15 mouse cellular contexts compared by ENCODE assay signal in the genomic region with DNA sequence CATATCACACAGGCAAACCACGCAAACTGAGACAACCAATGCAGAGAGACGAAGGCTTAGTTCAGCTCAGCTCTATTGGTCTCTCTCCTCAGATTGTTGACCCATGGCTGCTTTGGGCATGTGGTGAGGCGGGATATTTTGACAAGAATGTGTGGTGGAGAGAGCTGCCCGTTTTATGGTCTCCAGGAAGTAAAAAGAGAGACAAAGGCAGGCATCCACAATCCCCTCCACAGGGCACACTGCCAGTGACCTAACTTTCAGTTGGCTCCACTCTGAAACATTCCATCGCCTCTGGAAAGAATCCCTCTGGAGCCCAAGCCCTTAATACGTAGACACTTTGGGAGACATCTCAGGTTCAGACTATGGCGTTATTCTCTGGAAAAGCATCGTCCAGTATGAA. TPM values are rescaled to one million over a fixed set of nuclear protein-coding genes. Genes with fewer than 3 reads are reported as not detected.
A peak's percentile ranks its signal among the peaks of the same experiment; 100 is the strongest.
DNase-seq lines count a peak whose midpoint lies in the region; ATAC-seq lines count a peak whose summit lies in the region.
"Had no signal": no experiment of that assay in that cellular context is flagged by ENCODE, and none has a peak within 500 bp of the region (broad histone marks: within the 10 kb centered on the region; RNA-seq: fewer than 3 reads in every experiment).

No protein-coding gene starts in this region.

- no peaks in the 10 kb centered on the region for H3K9me3 ChIP-seq in embryonic facial prominence, embryonic 14.5 days (ENCODE audit: control insufficient read depth, low read length)
- H3K9me3 ChIP-seq in embryonic facial prominence, embryonic 10.5 days = no peaks in the 10 kb centered on the region
- H3K9me3 ChIP-seq in intestine, embryonic 16.5 days (ENCODE audit: control insufficient read depth, low read length) = no peaks in the 10 kb centered on the region
- no peaks in the 10 kb centered on the region for H3K9me3 ChIP-seq in intestine, embryonic 15.5 days
- H3K9me3 ChIP-seq: embryonic facial prominence, embryonic 15.5 days; liver, embryonic 15.5 days had no signal

- no peak overlapping the region for H3K4me2 ChIP-seq in embryonic facial prominence, embryonic 14.5 days (ENCODE audit: low read depth, low read length)
- no peak overlapping the region for H3K4me2 ChIP-seq in intestine, embryonic 16.5 days (ENCODE audit: low read depth, low read length)
- H3K4me2 ChIP-seq in intestine, embryonic 15.5 days (replicated peaks) = no peak overlapping the region
- H3K4me2 ChIP-seq: embryonic facial prominence, embryonic 15.5 days; liver, embryonic 15.5 days had no signal

- H3K27ac ChIP-seq in embryonic facial prominence, embryonic 14.5 days (replicated peaks; ENCODE audit: low read depth, low read length) = no peak overlapping the region
- H3K27ac ChIP-seq in embryonic facial prominence, embryonic 10.5 days (replicated peaks) = no peak overlapping the region
- no peak overlapping the region for H3K27ac ChIP-seq in intestine, embryonic 16.5 days (ENCODE audit: low read length)
- H3K27ac ChIP-seq in intestine, embryonic 15.5 days = no peak overlapping the region
- H3K27ac ChIP-seq: embryonic facial prominence, embryonic 15.5 days; liver, embryonic 15.5 days had no signal

- no peaks in the 10 kb centered on the region for H3K36me3 ChIP-seq in embryonic facial prominence, embryonic 14.5 days (ENCODE audit: control insufficient read depth, insufficient read depth, low read length)
- H3K36me3 ChIP-seq in embryonic facial prominence, embryonic 10.5 days (replicated peaks) = no peaks in the 10 kb centered on the region
- H3K36me3 ChIP-seq in intestine, embryonic 16.5 days (ENCODE audit: control insufficient read depth, insufficient read depth, low read length) = no peaks in the 10 kb centered on the region
- H3K36me3 ChIP-seq in intestine, embryonic 15.5 days = no peaks in the 10 kb centered on the region
- H3K36me3 ChIP-seq: embryonic facial prominence, embryonic 15.5 days; liver, embryonic 15.5 days had no signal

- H3K27me3 ChIP-seq in embryonic facial prominence, embryonic 14.5 days (replicated peaks; ENCODE audit: control insufficient read depth, insufficient read depth, low read length) = no peaks in the 10 kb centered on the region
- no peaks in the 10 kb centered on the region for H3K27me3 ChIP-seq in embryonic facial prominence, embryonic 10.5 days (replicated peaks; ENCODE audit: low read depth, poor library complexity, severe bottlenecking)
- no peaks in the 10 kb centered on the region for H3K27me3 ChIP-seq in intestine, embryonic 16.5 days (replicated peaks; ENCODE audit: control insufficient read depth, insufficient read depth, low read length)
- H3K27me3 ChIP-seq in intestine, embryonic 15.5 days (replicated peaks) = no peaks in the 10 kb centered on the region
- H3K27me3 ChIP-seq: embryonic facial prominence, embryonic 15.5 days; liver, embryonic 15.5 days had no signal

- no peak overlapping the region for H3K9ac ChIP-seq in embryonic facial prominence, embryonic 14.5 days (ENCODE audit: low read depth, low read length)
- no peak overlapping the region for H3K9ac ChIP-seq in intestine, embryonic 16.5 days (ENCODE audit: low read depth, low read length)
- H3K9ac ChIP-seq in intestine, embryonic 15.5 days = no peak overlapping the region
- H3K9ac ChIP-seq: embryonic facial prominence, embryonic 15.5 days; liver, embryonic 15.5 days had no signal

- 0 out of 2 replicates have a peak, but pooled peaks cover 5% of the 10 kb centered on the region for H3K4me1 ChIP-seq in embryonic facial prominence, embryonic 14.5 days (ENCODE audit: control insufficient read depth, insufficient read depth, low read length)
- H3K4me1 ChIP-seq in embryonic facial prominence, embryonic 10.5 days = peaks cover 17% of the 10 kb centered on the region
- peaks cover 25% of the 10 kb centered on the region for H3K4me1 ChIP-seq in intestine, embryonic 16.5 days (ENCODE audit: control insufficient read depth, insufficient read depth, low read length)
- H3K4me1 ChIP-seq in intestine, embryonic 15.5 days (replicated peaks) = peaks cover 14% of the 10 kb centered on the region
- H3K4me1 ChIP-seq: liver, embryonic 15.5 days had no signal

- peak; percentile 36 for DNase-seq in embryonic facial prominence, embryonic 14.5 days (ENCODE audit: low spot score)
- DNase-seq in embryonic facial prominence, embryonic 10.5 days (ENCODE audit: low spot score) = no peak
- DNase-seq in right cerebral cortex, postnatal 4 days = peak; percentile 30
- no peak for DNase-seq in right cerebral cortex, postnatal 25 days
- DNase-seq in testis, postnatal 10 days (ENCODE audit: low spot score) = peak; percentile 44
- DNase-seq: adrenal gland, postnatal 10 days; cerebellum, adult 11-12 months; right cerebral cortex, adult 18-20 months; thymus, postnatal 25 days had no signal

- 72% methylated on average over 8 of the region's 8 CpGs for WGBS in embryonic facial prominence, embryonic 14.5 days
- 80% methylated on average over 8 of the region's 8 CpGs for WGBS in embryonic facial prominence, embryonic 10.5 days
- WGBS in intestine, embryonic 16.5 days = 57% methylated on average over 8 of the region's 8 CpGs
- 61% methylated on average over 8 of the region's 8 CpGs for WGBS in intestine, embryonic 15.5 days

- H3K4me3 ChIP-seq in embryonic facial prominence, embryonic 14.5 days (ENCODE audit: low read depth, low read length) = no peak overlapping the region
- H3K4me3 ChIP-seq in embryonic facial prominence, embryonic 10.5 days = no peak overlapping the region
- no peak overlapping the region for H3K4me3 ChIP-seq in intestine, embryonic 16.5 days (ENCODE audit: low read length)
- H3K4me3 ChIP-seq in intestine, embryonic 15.5 days (replicated peaks) = no peak overlapping the region
- H3K4me3 ChIP-seq: embryonic facial prominence, embryonic 15.5 days; liver, embryonic 15.5 days; myocyte had no signal

- ATAC-seq in embryonic facial prominence, embryonic 14.5 days (ENCODE audit: low read depth) = no peak
- ATAC-seq in intestine, embryonic 16.5 days = 0 out of 2 replicates have a peak, but pooled peaks have one; percentile 13
- ATAC-seq in intestine, embryonic 15.5 days = no peak
- ATAC-seq in activated CD4-positive, CD25-positive, alpha-beta regulatory T cell, adult 4 months = no peak

RNA-seq across cellular contexts. Expression of gene Trp53bp2, which starts 10.8 kb away (rescaled TPM):
- 23.2 and 24.1 TPM in 2 replicates for polyA plus RNA-seq in embryonic facial prominence, embryonic 14.5 days (2014; fragmentation: Nextera tagmentation; extraction: Ambion mirVana)
- polyA plus RNA-seq in embryonic facial prominence, embryonic 10.5 days (2016; fragmentation: Nextera tagmentation; extraction: Ambion mirVana) = 34.1 and 35.6 TPM in 2 replicates
- 16.3 and 18.4 TPM in 2 replicates for polyA plus RNA-seq in intestine, embryonic 16.5 days (2015; fragmentation: Nextera tagmentation; extraction: Ambion mirVana)
- polyA plus RNA-seq in intestine, embryonic 15.5 days (2015; fragmentation: Nextera tagmentation; extraction: Ambion mirVana) = 20.3 and 22.6 TPM in 2 replicates
- 1 to 10 TPM; 7.7 TPM for polyA plus RNA-seq in activated CD4-positive, CD25-positive, alpha-beta regulatory T cell, adult 4 months (2017; shearing (Covaris generic))

RNA-seq across cellular contexts. Expression of gene Fbxo28, which starts 56.7 kb away (rescaled TPM):
- polyA plus RNA-seq in embryonic facial prominence, embryonic 14.5 days (2014; fragmentation: Nextera tagmentation; extraction: Ambion mirVana) = 24.3 and 25.4 TPM in 2 replicates
- polyA plus RNA-seq in embryonic facial prominence, embryonic 10.5 days (2016; fragmentation: Nextera tagmentation; extraction: Ambion mirVana) = 21.3 and 21.4 TPM in 2 replicates
- polyA plus RNA-seq in intestine, embryonic 16.5 days (2015; fragmentation: Nextera tagmentation; extraction: Ambion mirVana) = 11.5 and 12.1 TPM in 2 replicates
- 13.3 and 13.4 TPM in 2 replicates for polyA plus RNA-seq in intestine, embryonic 15.5 days (2015; fragmentation: Nextera tagmentation; extraction: Ambion mirVana)
- polyA plus RNA-seq in activated CD4-positive, CD25-positive, alpha-beta regulatory T cell, adult 4 months (2017; shearing (Covaris generic)) = 1 to 10 TPM; 4.7 to 7.7 TPM

Comparison
In these comparisons a context has a peak if more than half of its experiments do, and no peak if none do; other contexts are left out.
1. DNase-seq: peak in embryonic facial prominence, embryonic 14.5 days (single experiment), right cerebral cortex, postnatal 4 days (single experiment) and testis, postnatal 10 days (single experiment); none in embryonic facial prominence, embryonic 10.5 days (single experiment) and right cerebral cortex, postnatal 25 days (single experiment).